Mouse (Mus musculus): ENCODE measurements around the gene Alcam.

DNA sequence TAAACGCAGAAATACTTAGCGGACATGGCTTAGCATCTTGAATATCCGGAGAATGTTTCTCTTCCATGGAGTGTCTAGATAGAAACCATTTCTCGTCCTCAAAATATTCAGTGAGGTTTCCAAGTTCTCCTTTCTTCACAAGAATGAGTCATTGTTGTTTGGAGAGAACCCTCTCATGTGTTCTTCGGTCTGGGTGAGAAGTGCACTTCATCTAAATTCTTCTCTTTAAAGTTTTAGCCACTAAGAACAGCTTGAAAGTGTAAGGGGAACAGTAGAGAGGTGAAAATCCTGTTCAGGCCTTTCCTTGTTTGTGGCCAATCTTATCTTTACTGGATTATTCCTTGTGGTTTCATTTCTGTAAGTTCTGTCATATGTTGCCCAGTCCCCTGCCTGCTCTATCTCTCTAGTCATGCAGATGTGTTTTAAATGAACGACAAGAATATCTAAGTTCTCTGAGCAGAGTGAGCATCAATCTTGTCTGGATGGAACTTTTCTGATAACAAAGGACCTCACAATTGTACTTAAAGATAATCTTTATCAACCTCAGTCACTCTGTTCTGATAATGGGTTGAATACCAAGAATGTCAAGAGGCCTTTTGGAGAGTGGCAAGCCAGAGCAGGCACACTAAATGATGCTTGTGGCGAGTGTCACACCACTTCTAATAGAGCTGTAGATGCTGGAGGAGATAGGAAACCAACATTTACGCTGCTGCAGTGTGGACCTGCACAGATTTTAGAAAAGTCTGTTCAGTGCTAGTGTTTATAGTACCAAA lies 111.0 kb downstream of the Alcam start:
- no peak for TF ChIP-seq CTCF (IDR thresholded peaks at IDR 0.05)
- TF ChIP-seq POLR2A (IDR thresholded peaks at IDR 0.05; ENCODE audit: insufficient read depth, low read depth, low read length), result no peak
- no peak for TF ChIP-seq EP300 (IDR thresholded peaks at IDR 0.05; ENCODE audit: insufficient read depth, low read depth, low read length)
